Comparison of ENCODE assay signal across 15 mouse cellular contexts in genomic region chr2:33237581-33237980, GRCm38 (mm10).
"Had no signal": no experiment of that assay in that cellular context is flagged by ENCODE, and none has a peak within 500 bp of the region (broad histone marks: within the 10 kb centered on the region; RNA-seq: fewer than 3 reads in every experiment).

No protein-coding gene starts in this region.

- H3K9ac ChIP-seq: limb, embryonic 13.5 days; liver, embryonic 14.5 days; liver, postnatal 0 days; lung, embryonic 14.5 days; midbrain, embryonic 13.5 days had no signal

- H3K27ac ChIP-seq: limb, embryonic 10.5 days; limb, embryonic 13.5 days; liver, embryonic 14.5 days; macrophage; midbrain, embryonic 13.5 days had no signal

- H3K9me3 ChIP-seq: limb, embryonic 10.5 days; limb, embryonic 13.5 days; midbrain, embryonic 13.5 days had no signal

- H3K4me3 ChIP-seq: limb, embryonic 10.5 days; limb, embryonic 13.5 days; midbrain, embryonic 13.5 days had no signal

- H3K27me3 ChIP-seq: limb, embryonic 13.5 days; midbrain, embryonic 13.5 days had no signal

- H3K4me2 ChIP-seq: limb, embryonic 13.5 days; lung, embryonic 14.5 days; midbrain, embryonic 13.5 days had no signal

- DNase-seq: kidney, adult 18-20 months; kidney, postnatal 10 days; kidney, postnatal 36 days; liver; liver, postnatal 0 days; lung, embryonic 14.5 days; thymus, adult 18-20 months; thymus, postnatal 36 days had no signal

- ATAC-seq: intestine, embryonic 16.5 days; liver, postnatal 0 days; lung, postnatal 0 days had no signal
